Mouse (Mus musculus) liver, postnatal 0 days (tissue): ENCODE results near the gene Nudt15. TPM values are rescaled to one million over a fixed set of nuclear protein-coding genes. Genes with fewer than 3 reads are reported as not detected.

Experiments used
- ATAC-seq: fragments of 200-750 bp; cut with Nextera tagmentation; 2 replicates; pipeline ENCODE4 v1.8.0; 2017; ENCODE audit warnings: mild to moderate bottlenecking, moderate library complexity
- DNase-seq: peaks from one replicate; pipeline ENCODE4 v3.0.0-alpha.2; 2016
- H3K27ac ChIP-seq: fragments of 300-500 bp; sonication (generic); 2 replicates; pipeline ENCODE4 v1.5.1; 2014; ENCODE audit warnings: antibody characterized with exemption, moderate library complexity, mild to moderate bottlenecking, low read depth
- H3K27me3 ChIP-seq: fragments of 300-500 bp; sonication (generic); 2 replicates; pipeline ENCODE4 v1.6.1; 2014; ENCODE audit warnings: low read length, control low read depth, mixed read lengths; ENCODE audit not compliant: insufficient read depth
- H3K36me3 ChIP-seq: fragments of 300-500 bp; sonication (generic); replicated peaks from 2 replicates; pipeline ENCODE4 v1.6.1; 2014; ENCODE audit warnings: mild to moderate bottlenecking, control low read depth, low read length, moderate library complexity, mixed read lengths; ENCODE audit not compliant: insufficient read depth
- H3K4me1 ChIP-seq: fragments of 300-500 bp; sonication (generic); 2 replicates; pipeline ENCODE4 v1.6.1; 2014; ENCODE audit warnings: antibody characterized with exemption, mild to moderate bottlenecking, control low read depth; ENCODE audit not compliant: insufficient read depth
- H3K4me2 ChIP-seq: fragments of 300-500 bp; sonication (generic); 2 replicates; pipeline ENCODE4 v1.6.1; 2014; ENCODE audit warnings: low read depth, mild to moderate bottlenecking, low read length, moderate library complexity, mixed read lengths
- H3K4me3 ChIP-seq: fragments of 300-500 bp; sonication (generic); 2 replicates; pipeline ENCODE4 v1.5.1; 2014; ENCODE audit warnings: low read depth, low read length
- H3K9ac ChIP-seq: fragments of 300-500 bp; sonication (generic); replicated peaks from 2 replicates; pipeline ENCODE4 v1.6.1; 2014; ENCODE audit warnings: mild to moderate bottlenecking, moderate library complexity
- H3K9me3 ChIP-seq: fragments of 300-500 bp; sonication (generic); 2 replicates; pipeline ENCODE4 v1.6.1; 2016; ENCODE audit warnings: mild to moderate bottlenecking, control low read depth, low read length, mixed read lengths
- CTCF ChIP-seq: sonication (generic); IDR thresholded peaks from 2 replicates; pipeline ENCODE4 v1.5.1; 2016; ENCODE audit warnings: antibody characterized with exemption, low read depth
- EP300 ChIP-seq: IDR thresholded peaks from 2 replicates; pipeline ENCODE4 v1.6.1; 2016; ENCODE audit warnings: antibody characterized with exemption, low read depth, mild to moderate bottlenecking
- WGBS: fragments of 180-500 bp; shearing (Covaris S2); extraction: QIAGEN DNeasy Blood & Tissue Kit; methylation state at CpG from one replicate; pipeline ENCODE4 v1.1.7; 2014; ENCODE audit not compliant: insufficient replicate concordance; 5-methylcytosine and 5-hydroxymethylcytosine counted together
- polyA plus RNA-seq: library from polyadenylated mRNA; unstranded; fragments of >200 nt; fragmentation: Nextera tagmentation; extraction: Ambion mirVana; gene quantifications from 2 replicates; pipeline ENCODE4 v1.2.1, GENCODE M21; 2015

Gene Nudt15
- polyA plus RNA-seq, 1 experiment from 2014 or later, result 1.9 TPM

GRCm38 (mm10) chr14:73553122-73553696, 5.2 kb upstream of the Nudt15 start:
- H3K36me3 ChIP-seq, result no peaks in the 10 kb centered on the region; the same call in 1 of the 2 replicates
- H3K4me3 ChIP-seq, result peak overlapping the region; percentile 92
- TF ChIP-seq CTCF, result no peak
- no peak for TF ChIP-seq EP300
- DNase-seq (no peak), ATAC-seq (peak; percentile 39; the same call in 1 of the 2 replicates)
- whole genome bisulfite sequencing, result under 1% methylated on average over 10 of the region's 10 CpGs
- H3K27ac ChIP-seq, result peak overlapping the region; percentile 84
- H3K27me3 ChIP-seq, result no peaks in the 10 kb centered on the region
- H3K4me1 ChIP-seq, result peaks cover 21% of the 10 kb centered on the region
- peak overlapping the region; percentile 78 for H3K4me2 ChIP-seq
- H3K9me3 ChIP-seq, result no peaks in the 10 kb centered on the region
- H3K9ac ChIP-seq, result peak overlapping the region; percentile 91

GRCm38 (mm10) chr14:73552341-73553121, 4.5 kb upstream of the Nudt15 start:
- Histone ChIP-seq H3K27ac (peak overlapping the region; percentile 84), H3K4me3 (peak overlapping the region; percentile 92), H3K9ac (peak overlapping the region; percentile 91), H3K27me3 (no peaks in the 10 kb centered on the region), H3K36me3 (no peaks in the 10 kb centered on the region; the same call in 1 of the 2 replicates), H3K4me1 (peaks cover 21% of the 10 kb centered on the region), H3K9me3 (no peaks in the 10 kb centered on the region), H3K4me2 (peak overlapping the region; percentile 78)
- 6% methylated on average over 57 of the region's 61 CpGs for WGBS
- peak; percentile 15; the same call in 1 of the 2 replicates for TF ChIP-seq CTCF
- no peak for TF ChIP-seq EP300
- peak; percentile 96 for ATAC-seq
- peak; percentile 98 for DNase-seq

- TF ChIP-seq CTCF (no peak), EP300 (no peak)
- DNase-seq (no peak), ATAC-seq (no peak)
- Histone ChIP-seq H3K4me2 (no peak overlapping the region), H3K27me3 (no peaks in the 10 kb centered on the region), H3K27ac (no peak overlapping the region), H3K36me3 (no peaks in the 10 kb centered on the region; the same call in 1 of the 2 replicates), H3K4me3 (no peak overlapping the region), H3K9me3 (no peaks in the 10 kb centered on the region), H3K4me1 (peaks cover 21% of the 10 kb centered on the region), H3K9ac (no peak overlapping the region)
- 77% methylated on average over 6 of the region's 6 CpGs for WGBS
Observed at GRCm38 (mm10) chr14:73551164-73551563, 3.1 kb upstream of the Nudt15 start.

GRCm38 (mm10) chr14:73550732-73551131, 2.7 kb upstream of the Nudt15 start:
- Histone ChIP-seq H3K27me3 (no peaks in the 10 kb centered on the region), H3K4me2 (no peak overlapping the region), H3K4me3 (no peak overlapping the region), H3K36me3 (no peaks in the 10 kb centered on the region), H3K27ac (no peak overlapping the region), H3K4me1 (peaks cover 21% of the 10 kb centered on the region), H3K9ac (no peak overlapping the region), H3K9me3 (no peaks in the 10 kb centered on the region)
- ATAC-seq (no peak), DNase-seq (no peak)
- WGBS, result 48% methylated on average over 8 of the region's 8 CpGs
- TF ChIP-seq CTCF (no peak), EP300 (no peak)

- Histone ChIP-seq H3K27ac (no peak overlapping the region), H3K27me3 (no peaks in the 10 kb centered on the region), H3K4me1 (peaks cover 21% of the 10 kb centered on the region), H3K9ac (no peak overlapping the region), H3K36me3 (no peaks in the 10 kb centered on the region), H3K9me3 (no peaks in the 10 kb centered on the region), H3K4me3 (no peak overlapping the region), H3K4me2 (no peak overlapping the region)
- TF ChIP-seq CTCF, result no peak
- no peak for TF ChIP-seq EP300
- ATAC-seq (no peak), DNase-seq (no peak)
- WGBS, result 47% methylated on average over 3 of the region's 3 CpGs
Observed at GRCm38 (mm10) chr14:73550291-73550690, 2.2 kb upstream of the Nudt15 start.

GRCm38 (mm10) chr14:73547034-73547433, 1.0 kb downstream of the Nudt15 start:
- H3K9ac ChIP-seq, result no peak overlapping the region
- 34% methylated on average over 4 of the region's 4 CpGs for WGBS
- ATAC-seq (no peak), DNase-seq (no peak)
- no peak overlapping the region for H3K4me2 ChIP-seq
- H3K9me3 ChIP-seq, result no peaks in the 10 kb centered on the region
- no peak overlapping the region for H3K4me3 ChIP-seq
- TF ChIP-seq EP300 (no peak), CTCF (no peak)
- H3K36me3 ChIP-seq, result no peaks in the 10 kb centered on the region
- H3K4me1 ChIP-seq, result peaks cover under 1% of the 10 kb centered on the region
- H3K27me3 ChIP-seq, result no peaks in the 10 kb centered on the region
- no peak overlapping the region for H3K27ac ChIP-seq
